Mouse (Mus musculus): ENCODE results near the gene Sipa1l2. TPM values are rescaled to one million over a fixed set of nuclear protein-coding genes. Genes with fewer than 3 reads are reported as not detected.

The Sipa1l2 gene
- polyA plus RNA-seq, 1 experiment, result 19.6 TPM

- H3K27ac ChIP-seq (ENCODE audit: control insufficient read depth, insufficient read depth, low read depth, low read length), result no peak overlapping the region
- TF ChIP-seq POLR2A (IDR thresholded peaks at IDR 0.05; ENCODE audit: control insufficient read depth, low read depth, low read length) (no peak), CTCF (IDR thresholded peaks at IDR 0.05; ENCODE audit: control insufficient read depth, insufficient read depth, insufficient replicate concordance, low read depth, low read length) (no peak)
- no peaks in the 10 kb centered on the region for H3K27me3 ChIP-seq (ENCODE audit: control insufficient read depth, insufficient read depth, low read length)
- H3K4me1 ChIP-seq (ENCODE audit: control insufficient read depth, insufficient read depth, low read length), result no peaks in the 10 kb centered on the region
- no peak overlapping the region for H3K4me3 ChIP-seq (ENCODE audit: control insufficient read depth, low read depth, low read length)
- no peaks in the 10 kb centered on the region; the same call in 1 of the 2 replicates for H3K36me3 ChIP-seq (ENCODE audit: control insufficient read depth, insufficient read depth, low read length)
Measured at GRCm38 (mm10) chr8:125484530-125485196, 84.9 kb downstream of the Sipa1l2 start.

- H3K4me3 ChIP-seq (ENCODE audit: control insufficient read depth, low read depth, low read length), result no peak overlapping the region
- H3K27ac ChIP-seq (ENCODE audit: control insufficient read depth, insufficient read depth, low read depth, low read length), result no peak overlapping the region
- H3K36me3 ChIP-seq (ENCODE audit: control insufficient read depth, insufficient read depth, low read length), result no peaks in the 10 kb centered on the region
- H3K27me3 ChIP-seq (ENCODE audit: control insufficient read depth, insufficient read depth, low read length), result no peaks in the 10 kb centered on the region
- H3K4me1 ChIP-seq (ENCODE audit: control insufficient read depth, insufficient read depth, low read length), result no peaks in the 10 kb centered on the region
- no peak for TF ChIP-seq CTCF (IDR thresholded peaks at IDR 0.05; ENCODE audit: control insufficient read depth, insufficient read depth, insufficient replicate concordance, low read depth, low read length)
- no peak for TF ChIP-seq POLR2A (IDR thresholded peaks at IDR 0.05; ENCODE audit: control insufficient read depth, low read depth, low read length)
Measured at GRCm38 (mm10) chr8:125482491-125483096, 87.0 kb downstream of the Sipa1l2 start.

GRCm38 (mm10) chr8:125474876-125475275, 94.7 kb downstream of the Sipa1l2 start:
- no peak overlapping the region for H3K27ac ChIP-seq (ENCODE audit: control insufficient read depth, insufficient read depth, low read depth, low read length)
- H3K4me3 ChIP-seq (ENCODE audit: control insufficient read depth, low read depth, low read length), result no peak overlapping the region
- no peak for TF ChIP-seq POLR2A (IDR thresholded peaks at IDR 0.05; ENCODE audit: control insufficient read depth, low read depth, low read length)
- TF ChIP-seq CTCF (IDR thresholded peaks at IDR 0.05; ENCODE audit: control insufficient read depth, insufficient read depth, insufficient replicate concordance, low read depth, low read length), result no peak
- no peaks in the 10 kb centered on the region; the same call in 1 of the 2 replicates for H3K4me1 ChIP-seq (ENCODE audit: control insufficient read depth, insufficient read depth, low read length)
- no peaks in the 10 kb centered on the region; the same call in 1 of the 2 replicates for H3K36me3 ChIP-seq (ENCODE audit: control insufficient read depth, insufficient read depth, low read length)
- H3K27me3 ChIP-seq (ENCODE audit: control insufficient read depth, insufficient read depth, low read length), result no peaks in the 10 kb centered on the region

- no peaks in the 10 kb centered on the region; the same call in 1 of the 2 replicates for H3K4me1 ChIP-seq (ENCODE audit: control insufficient read depth, insufficient read depth, low read length)
- no peaks in the 10 kb centered on the region for H3K27me3 ChIP-seq (ENCODE audit: control insufficient read depth, insufficient read depth, low read length)
- H3K4me3 ChIP-seq (ENCODE audit: control insufficient read depth, low read depth, low read length), result no peak overlapping the region
- H3K36me3 ChIP-seq (ENCODE audit: control insufficient read depth, insufficient read depth, low read length), result no peaks in the 10 kb centered on the region; the same call in 1 of the 2 replicates
- H3K27ac ChIP-seq (ENCODE audit: control insufficient read depth, insufficient read depth, low read depth, low read length), result no peak overlapping the region
- TF ChIP-seq CTCF (IDR thresholded peaks at IDR 0.05; ENCODE audit: control insufficient read depth, insufficient read depth, insufficient replicate concordance, low read depth, low read length), result no peak
- no peak for TF ChIP-seq POLR2A (IDR thresholded peaks at IDR 0.05; ENCODE audit: control insufficient read depth, low read depth, low read length)
Measured at GRCm38 (mm10) chr8:125471374-125471773, 98.2 kb downstream of the Sipa1l2 start.

- H3K36me3 ChIP-seq (ENCODE audit: control insufficient read depth, insufficient read depth, low read length), result no peaks in the 10 kb centered on the region; the same call in 1 of the 2 replicates
- H3K4me1 ChIP-seq (ENCODE audit: control insufficient read depth, insufficient read depth, low read length), result no peaks in the 10 kb centered on the region
- H3K4me3 ChIP-seq (ENCODE audit: control insufficient read depth, low read depth, low read length), result no peak overlapping the region
- H3K27ac ChIP-seq (ENCODE audit: control insufficient read depth, insufficient read depth, low read depth, low read length), result no peak overlapping the region
- no peak for TF ChIP-seq CTCF (IDR thresholded peaks at IDR 0.05; ENCODE audit: control insufficient read depth, insufficient read depth, insufficient replicate concordance, low read depth, low read length)
- no peak for TF ChIP-seq POLR2A (IDR thresholded peaks at IDR 0.05; ENCODE audit: control insufficient read depth, low read depth, low read length)
- H3K27me3 ChIP-seq (ENCODE audit: control insufficient read depth, insufficient read depth, low read length), result no peaks in the 10 kb centered on the region
Measured at GRCm38 (mm10) chr8:125465156-125465821, 104.3 kb downstream of the Sipa1l2 start.

GRCm38 (mm10) chr8:125462901-125463300, 106.7 kb downstream of the Sipa1l2 start:
- H3K27ac ChIP-seq (ENCODE audit: control insufficient read depth, insufficient read depth, low read depth, low read length), result no peak overlapping the region
- no peaks in the 10 kb centered on the region; the same call in 1 of the 2 replicates for H3K36me3 ChIP-seq (ENCODE audit: control insufficient read depth, insufficient read depth, low read length)
- H3K27me3 ChIP-seq (ENCODE audit: control insufficient read depth, insufficient read depth, low read length), result no peaks in the 10 kb centered on the region
- no peak for TF ChIP-seq CTCF (IDR thresholded peaks at IDR 0.05; ENCODE audit: control insufficient read depth, insufficient read depth, insufficient replicate concordance, low read depth, low read length)
- no peak for TF ChIP-seq POLR2A (IDR thresholded peaks at IDR 0.05; ENCODE audit: control insufficient read depth, low read depth, low read length)
- H3K4me3 ChIP-seq (ENCODE audit: control insufficient read depth, low read depth, low read length), result no peak overlapping the region
- H3K4me1 ChIP-seq (ENCODE audit: control insufficient read depth, insufficient read depth, low read length), result no peaks in the 10 kb centered on the region

GRCm38 (mm10) chr8:125461504-125461903, 108.1 kb downstream of the Sipa1l2 start:
- Histone ChIP-seq H3K36me3 (ENCODE audit: control insufficient read depth, insufficient read depth, low read length) (no peaks in the 10 kb centered on the region; the same call in 1 of the 2 replicates), H3K4me1 (ENCODE audit: control insufficient read depth, insufficient read depth, low read length) (no peaks in the 10 kb centered on the region), H3K27ac (ENCODE audit: control insufficient read depth, insufficient read depth, low read depth, low read length) (no peak overlapping the region), H3K4me3 (ENCODE audit: control insufficient read depth, low read depth, low read length) (no peak overlapping the region), H3K27me3 (ENCODE audit: control insufficient read depth, insufficient read depth, low read length) (no peaks in the 10 kb centered on the region)
- TF ChIP-seq CTCF (IDR thresholded peaks at IDR 0.05; ENCODE audit: control insufficient read depth, insufficient read depth, insufficient replicate concordance, low read depth, low read length) (no peak), POLR2A (IDR thresholded peaks at IDR 0.05; ENCODE audit: control insufficient read depth, low read depth, low read length) (no peak)
